Mouse (Mus musculus) small intestine, adult 10 weeks (tissue): ENCODE measurements around the gene Socs2. TPM values are rescaled to one million over a fixed set of nuclear protein-coding genes. Genes with fewer than 3 reads are reported as not detected.

Experiments
- polyA plus RNA-seq: library from polyadenylated mRNA; stranded (reverse); fragments of 350-450 nt; fragmentation: Illumina TruSeq; extraction: RNeasy Lipid Tissue Mini Kit (QIAGEN cat#74804); gene quantifications from one replicate; pipeline ENCODE4 v1.2.3, GENCODE M21; 2014; ENCODE audit warnings: low replicate concordance

Socs2 gene
- polyA plus RNA-seq, result 126 TPM

GRCm38 (mm10) chr10:95416685-95417495 lies at the start of gene Socs2:
Gene Socs2, minus strand, starts transcription at chr10:95417180.

Other genes starting within 250 kb of the Socs2 start
- 3.7 TPM for gene Cradd, start 93.0 kb downstream of the Socs2 start, polyA plus RNA-seq
- 185 TPM for gene Mrpl42, start 84.8 kb upstream of the Socs2 start, polyA plus RNA-seq
- 556 TPM for gene Ube2n, start 98.0 kb upstream of the Socs2 start, polyA plus RNA-seq
- 411 TPM for gene Nudt4, start 147.0 kb upstream of the Socs2 start, polyA plus RNA-seq